Mouse (Mus musculus): ENCODE measurements around the gene Chn1.

The Chn1 gene

DNA sequence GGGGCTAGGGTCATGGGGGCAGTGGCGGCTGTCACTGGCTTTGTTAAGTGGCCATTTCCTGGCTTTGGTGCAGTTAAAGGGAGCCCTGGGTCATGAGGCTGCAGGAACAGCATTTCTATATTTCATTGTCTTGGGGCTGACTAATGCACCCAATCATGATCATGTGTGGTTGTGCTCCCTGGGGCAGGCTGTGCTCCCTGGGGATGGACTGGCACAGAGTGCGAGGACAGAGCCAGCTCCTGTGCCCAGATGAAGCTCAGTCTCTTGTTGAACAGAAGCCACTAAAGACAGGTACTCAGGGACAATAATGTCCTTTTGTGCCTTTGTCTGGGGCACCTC lies 182.1 kb downstream of the Chn1 start:
- in situ Hi-C loops (cut with MboI, MseI) = loop anchor here (25.0 kb wide), 1 partner anchor 1069 kb away; the partner anchor contains the start of genes Evx2 and Hoxd13

DNA sequence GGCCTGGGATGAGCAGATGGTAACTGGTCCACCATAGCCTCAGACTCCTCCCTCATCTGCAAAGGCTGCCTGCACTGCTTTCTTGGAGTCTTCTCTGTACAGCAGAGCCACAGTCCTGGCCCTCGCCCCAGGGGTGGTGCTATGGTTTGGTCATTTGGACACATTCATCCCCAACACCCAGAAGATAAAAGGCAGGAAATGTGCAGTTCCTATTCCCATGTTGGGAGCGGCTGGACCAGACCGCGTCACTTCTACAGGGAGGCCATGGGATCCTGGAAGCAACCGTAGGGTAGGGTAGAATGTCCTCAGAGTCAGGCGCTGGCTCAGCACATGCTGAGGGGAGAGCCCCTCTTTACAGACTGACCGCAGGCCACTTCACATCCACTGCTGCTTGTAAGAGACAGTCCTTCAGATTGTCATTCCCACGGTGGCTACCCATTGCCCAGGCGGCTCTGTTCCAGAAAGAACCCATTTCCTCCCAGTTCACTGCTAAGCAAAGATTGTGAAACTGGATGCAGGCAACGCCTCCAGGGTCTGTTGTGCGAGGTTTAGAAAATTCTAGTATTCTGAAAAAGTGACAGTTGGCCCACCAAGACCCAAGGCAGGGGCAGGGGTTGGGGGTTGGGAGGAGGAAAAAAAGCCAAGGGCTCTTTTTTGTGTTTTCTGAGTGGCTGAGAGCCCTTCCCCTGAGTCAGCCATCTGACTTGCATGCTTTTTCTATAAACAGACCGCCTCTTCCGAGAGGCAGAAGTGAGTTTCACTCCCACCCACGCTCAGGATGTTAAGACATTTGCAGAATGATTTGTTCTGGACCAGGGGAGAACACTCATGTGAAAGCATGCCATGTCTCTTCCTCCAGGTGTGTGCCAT lies 182.7 kb downstream of the Chn1 start:
- in situ Hi-C loops (cut with MboI, MseI) = loop anchor here (25.0 kb wide), 1 partner anchor 1070 kb away; the partner anchor contains the start of genes Evx2 and Hoxd13

DNA sequence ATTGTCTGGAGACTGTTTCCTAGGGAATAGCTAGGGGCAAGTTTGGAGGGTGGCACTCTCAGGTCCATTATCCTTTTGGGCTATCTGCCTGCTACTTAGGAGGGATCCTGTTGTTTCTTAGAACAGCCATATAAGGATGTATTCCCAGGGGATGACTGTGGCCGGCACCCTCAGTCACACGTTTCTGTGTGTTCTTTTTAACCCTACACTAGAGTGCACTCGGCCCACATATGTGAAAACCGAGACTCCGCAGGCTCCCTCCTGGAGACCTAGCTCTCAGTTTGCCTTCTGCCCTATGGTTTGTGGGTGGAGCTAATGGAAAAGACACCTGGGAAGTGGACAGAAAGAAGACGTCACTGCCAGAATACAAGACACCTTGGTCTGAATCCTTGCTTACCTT lies 183.9 kb downstream of the Chn1 start:
- in situ Hi-C loops (cut with MboI, MseI) = loop anchor here (25.0 kb wide), 1 partner anchor 1071 kb away; the partner anchor contains the start of genes Evx2 and Hoxd13

DNA sequence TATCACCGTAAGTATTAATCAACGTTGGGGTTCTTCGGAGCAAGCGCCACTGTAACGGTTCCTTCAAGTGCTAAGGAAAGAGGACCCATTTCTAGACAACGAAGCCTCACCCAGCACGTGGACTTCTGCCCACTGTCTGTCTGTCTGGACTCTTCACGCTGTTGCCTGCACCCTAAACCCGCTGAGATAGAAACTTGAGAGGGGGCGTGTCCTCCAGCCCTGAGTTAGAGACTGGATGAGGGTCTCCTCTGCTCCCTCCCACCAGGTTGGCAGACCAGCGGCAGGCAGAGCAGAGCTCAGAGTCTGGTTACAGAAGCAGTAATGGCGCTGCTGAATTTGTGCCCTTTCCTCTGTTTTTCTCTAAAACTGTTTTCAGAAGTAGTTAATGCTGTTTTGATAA lies 185.0 kb downstream of the Chn1 start:
- in situ Hi-C loops (cut with MboI, MseI) = loop anchor here (25.0 kb wide), 1 partner anchor 1072 kb away; the partner anchor contains the start of genes Evx2 and Hoxd13

DNA sequence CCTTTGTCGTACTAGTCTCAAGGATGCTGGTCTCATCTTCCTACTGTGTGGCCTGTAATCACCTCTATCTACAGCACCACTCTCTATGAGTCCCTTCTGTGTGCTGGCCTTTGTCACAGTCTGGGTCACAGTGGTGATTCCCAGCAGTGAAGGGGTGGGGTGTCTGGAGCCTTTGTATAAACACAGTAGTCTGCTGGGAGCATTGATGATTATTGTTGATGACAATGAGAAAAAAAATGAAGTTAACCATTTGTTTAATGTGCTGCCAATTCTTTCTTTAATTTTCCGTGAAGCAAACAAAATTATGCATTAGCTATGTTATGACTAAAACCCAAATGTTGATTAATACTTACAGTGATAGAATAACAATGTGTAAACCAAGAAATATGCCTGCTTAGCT lies 186.2 kb downstream of the Chn1 start:
- in situ Hi-C loops (cut with MboI, MseI) = loop anchor here (5.0 to 25.0 kb wide), 2 partner anchors 158 to 1073 kb away; partner anchors contain the start of genes Evx2 and Hoxd13

DNA sequence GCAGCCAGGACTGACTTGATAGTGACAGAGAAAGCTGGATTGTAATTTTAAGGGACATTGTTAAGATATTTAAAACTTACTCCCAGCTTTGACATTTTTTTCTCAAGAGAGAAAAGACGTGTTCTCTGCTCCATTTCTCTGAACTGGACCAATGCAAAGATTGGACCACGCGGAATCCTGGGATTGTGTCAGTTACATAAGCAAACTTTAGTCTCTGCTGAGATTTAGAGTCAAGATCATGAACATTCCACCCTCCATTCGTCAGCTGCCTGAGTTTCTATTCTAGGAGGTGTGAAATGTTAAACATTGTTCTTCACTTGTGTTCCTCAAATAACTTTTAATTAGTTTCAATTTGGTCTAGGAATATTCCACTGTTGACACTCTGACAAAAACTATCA lies 188.0 kb downstream of the Chn1 start:
- in situ Hi-C loops (cut with MboI, MseI) = loop anchor here (5.0 to 25.0 kb wide), 2 partner anchors 160 to 1075 kb away; partner anchors contain the start of genes Evx2 and Hoxd13

DNA sequence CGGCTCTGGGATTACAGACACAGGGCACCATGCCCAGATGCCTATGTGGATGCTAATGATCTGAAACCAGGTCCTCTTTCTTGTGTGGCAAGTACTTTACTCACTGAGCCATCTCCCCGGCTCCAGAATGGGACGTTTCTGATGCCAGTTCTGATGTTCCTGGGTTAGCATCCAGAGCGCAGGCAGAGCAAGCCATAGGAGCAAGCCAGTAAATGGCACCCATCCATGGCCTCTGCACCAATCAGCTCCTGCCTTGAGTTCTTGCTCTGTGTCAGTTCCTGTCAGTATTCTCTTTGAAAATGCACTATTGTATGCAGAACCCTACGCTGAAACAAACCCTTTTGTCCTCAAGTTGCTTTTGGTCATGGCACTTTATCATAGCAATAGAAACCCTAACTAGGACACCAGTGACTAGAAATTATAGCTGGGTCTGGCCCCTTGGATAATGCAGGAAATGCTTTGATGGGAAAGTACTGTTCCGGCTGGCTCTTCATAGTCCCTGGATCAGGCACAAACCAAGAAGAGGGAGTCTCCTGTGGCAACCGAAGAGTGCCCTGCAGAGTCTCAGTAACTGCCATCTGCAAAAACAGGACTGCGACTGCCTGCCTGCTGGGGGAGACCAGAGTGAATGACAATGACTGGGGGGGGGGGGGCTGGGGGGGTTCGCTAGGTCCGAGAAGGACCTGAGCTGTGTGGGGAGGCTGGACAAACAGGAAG lies 188.6 kb downstream of the Chn1 start:
- in situ Hi-C loops (cut with MboI, MseI) = loop anchor here (5.0 to 25.0 kb wide), 2 partner anchors 161 to 1076 kb away; partner anchors contain the start of genes Evx2 and Hoxd13

DNA sequence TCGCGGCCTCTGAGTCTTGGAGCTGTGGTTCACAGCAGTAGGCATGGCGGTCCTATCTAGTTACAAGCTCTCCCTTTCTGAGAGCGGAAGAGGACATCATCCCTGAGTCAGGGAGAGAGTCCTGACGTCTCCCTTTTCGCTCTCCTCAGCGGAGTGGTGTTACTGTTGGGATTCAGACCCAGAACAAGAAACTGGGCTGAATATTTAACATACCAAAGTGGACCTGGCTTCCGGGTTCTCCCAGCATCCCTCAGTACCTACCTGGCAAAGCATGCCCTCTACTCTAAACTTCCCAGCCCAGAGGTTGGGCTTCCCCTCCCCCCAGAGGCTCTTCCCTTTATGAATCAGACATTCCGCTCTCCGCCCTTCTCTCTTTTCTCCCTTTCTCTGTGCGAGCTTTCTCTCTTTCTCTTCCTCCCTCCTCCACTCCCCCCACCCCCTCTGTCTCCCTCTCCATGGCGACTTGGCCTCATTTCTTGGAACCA lies 189.8 kb downstream of the Chn1 start:
- in situ Hi-C loops (cut with MboI, MseI) = loop anchor here (5.0 to 25.0 kb wide), 2 partner anchors 162 to 1077 kb away; partner anchors contain the start of genes Evx2 and Hoxd13

DNA sequence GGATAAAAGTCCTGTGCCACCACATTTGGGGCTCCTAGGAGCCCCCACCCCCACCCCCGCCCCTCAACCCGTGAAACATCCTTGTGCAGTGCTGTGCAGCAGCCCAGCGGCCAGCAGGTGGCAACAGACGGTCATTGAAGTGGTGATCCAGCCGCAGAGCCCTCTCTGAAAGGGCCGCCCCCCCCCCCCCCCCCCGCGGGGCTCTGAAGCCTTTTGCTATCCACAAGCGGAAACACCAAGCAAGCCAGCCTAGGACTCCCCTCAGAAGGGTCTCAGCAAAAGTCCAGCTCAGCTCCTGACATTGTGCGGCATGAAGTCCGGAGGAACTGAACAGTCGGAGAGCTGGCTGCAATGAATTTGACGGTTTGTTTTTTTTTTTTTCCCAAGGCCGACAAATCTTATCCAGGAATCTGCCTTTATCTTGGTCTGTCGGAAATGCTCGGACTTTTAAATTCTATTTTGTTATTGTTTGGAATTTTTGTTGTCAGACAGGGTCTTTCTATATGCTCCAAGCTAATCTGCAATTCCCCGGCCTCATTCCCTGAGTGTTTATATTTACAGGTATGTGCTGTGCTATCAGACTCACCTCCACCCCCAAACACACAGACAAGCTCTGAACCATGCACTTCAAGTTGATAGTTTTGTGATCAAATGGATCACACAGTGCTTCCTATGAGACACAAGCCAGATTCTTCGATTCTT lies 190.3 kb downstream of the Chn1 start:
- in situ Hi-C loops (cut with MboI, MseI) = loop anchor here (5.0 to 25.0 kb wide), 2 partner anchors 163 to 1078 kb away; partner anchors contain the start of genes Evx2 and Hoxd13

DNA sequence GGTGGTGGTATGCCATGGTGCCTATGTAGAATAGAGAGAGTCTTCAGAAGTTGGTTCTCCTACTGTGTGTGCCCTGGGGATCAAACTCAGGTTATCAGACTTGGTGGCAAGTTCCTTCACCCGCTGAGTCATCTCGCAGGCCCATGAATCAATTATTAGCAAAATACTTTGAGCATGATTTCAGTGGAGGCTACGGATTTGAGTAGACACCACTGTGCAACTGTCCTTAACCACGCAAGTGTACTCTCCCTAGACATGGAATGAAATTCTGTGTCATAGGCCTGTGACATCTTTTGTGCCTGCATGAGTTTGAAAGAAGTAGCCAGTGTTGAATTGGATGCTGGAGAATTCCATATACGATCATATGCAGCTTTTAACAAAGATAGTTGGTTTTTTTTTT lies 194.4 kb downstream of the Chn1 start:
- in situ Hi-C loops (cut with MboI, MseI) = loop anchor here (25.0 kb wide), 1 partner anchor 1082 kb away; the partner anchor contains the start of genes Evx2 and Hoxd13

DNA sequence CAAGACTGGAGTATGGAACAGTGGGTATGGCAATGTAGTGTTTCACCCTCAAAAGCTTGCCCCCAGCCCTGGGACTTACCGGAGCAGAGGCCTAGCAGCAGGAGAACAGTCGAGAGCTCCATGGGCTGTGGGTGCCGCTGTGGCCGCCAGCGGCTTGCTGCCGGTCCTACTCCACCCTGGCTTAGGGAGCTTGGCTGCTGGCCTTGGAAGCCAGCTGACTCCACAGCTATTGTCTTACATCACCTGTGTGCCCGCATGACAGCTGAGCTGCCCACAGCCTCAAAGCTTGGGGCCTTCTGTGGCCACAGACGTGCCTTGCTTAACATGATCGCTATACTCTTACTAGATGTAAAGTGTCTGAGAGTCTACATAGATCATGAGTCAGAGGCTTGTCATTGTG lies 195.0 kb downstream of the Chn1 start, which contains the start of gene Chrna1:
Chrna1 (minus strand) TSS at position 173 of the 400 bp plus-strand sequence.
- in situ Hi-C loops (cut with MboI, MseI) = loop anchor here (25.0 kb wide), 1 partner anchor 1082 kb away; the partner anchor contains the start of genes Evx2 and Hoxd13

DNA sequence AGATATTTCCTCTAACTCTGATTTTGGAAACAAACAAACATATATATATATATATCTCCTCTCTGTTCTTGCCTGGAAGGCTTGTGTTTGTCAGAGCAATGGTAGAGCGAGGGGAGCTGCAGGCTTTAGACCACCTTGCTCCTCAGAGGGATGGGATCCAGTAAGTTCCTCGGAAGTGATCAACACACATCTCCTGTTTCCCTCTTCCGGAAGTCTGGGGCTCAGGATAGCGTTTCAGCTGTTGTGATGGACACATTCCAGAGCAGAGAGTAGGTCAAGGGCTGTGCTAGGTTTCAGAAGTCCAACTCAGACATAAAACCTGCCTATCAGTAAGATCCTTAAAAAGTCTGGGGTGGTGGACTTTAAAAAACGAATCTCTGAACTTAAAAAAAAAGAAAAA lies 196.0 kb downstream of the Chn1 start:
- in situ Hi-C loops (cut with MboI, MseI) = loop anchor here (25.0 kb wide), 1 partner anchor 1083 kb away; the partner anchor contains the start of genes Evx2 and Hoxd13

DNA sequence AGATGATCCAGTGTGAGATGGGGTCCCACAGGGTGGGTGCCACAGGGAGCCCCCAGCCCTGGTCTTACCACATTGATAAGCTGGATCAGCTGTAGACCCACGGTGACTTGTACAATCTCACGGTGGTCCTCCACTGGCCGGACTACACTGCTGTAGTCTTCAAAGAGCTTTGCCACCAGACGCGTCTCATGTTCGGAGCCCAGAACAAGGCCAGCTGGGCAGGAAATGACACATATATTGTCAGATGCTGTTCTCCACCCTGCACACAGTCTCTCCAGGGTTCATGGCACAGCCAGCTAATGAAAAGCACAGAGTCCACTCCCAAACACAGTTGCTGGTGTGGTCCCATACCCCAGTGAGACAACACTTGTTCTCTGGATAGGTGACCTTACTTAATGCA lies 200.7 kb downstream of the Chn1 start:
- in situ Hi-C loops (cut with MboI, MseI) = loop anchor here (25.0 kb wide), 1 partner anchor 313 kb away; the partner anchor contains the start of gene Atf2

DNA sequence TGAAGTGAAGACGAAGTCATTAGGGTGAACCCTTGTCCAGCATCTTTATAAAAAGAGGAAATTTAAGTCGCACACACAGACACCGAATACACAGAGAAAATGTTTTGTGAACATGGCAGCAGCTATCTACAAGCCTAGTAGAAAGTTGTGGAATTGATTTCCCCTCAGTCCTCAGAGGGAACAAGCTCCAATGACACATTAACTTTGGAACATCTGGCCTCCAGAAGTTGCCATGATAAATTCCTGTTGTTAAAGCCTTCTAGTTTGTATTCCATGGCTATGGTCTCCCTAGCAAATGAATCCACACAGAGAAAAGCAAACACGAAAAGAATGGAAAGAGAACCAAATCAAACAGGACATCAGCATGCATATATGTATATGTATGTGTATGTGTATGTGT lies 201.6 kb downstream of the Chn1 start:
- in situ Hi-C loops (cut with MboI, MseI) = loop anchor here (25.0 kb wide), 1 partner anchor 314 kb away; the partner anchor contains the start of gene Atf2

DNA sequence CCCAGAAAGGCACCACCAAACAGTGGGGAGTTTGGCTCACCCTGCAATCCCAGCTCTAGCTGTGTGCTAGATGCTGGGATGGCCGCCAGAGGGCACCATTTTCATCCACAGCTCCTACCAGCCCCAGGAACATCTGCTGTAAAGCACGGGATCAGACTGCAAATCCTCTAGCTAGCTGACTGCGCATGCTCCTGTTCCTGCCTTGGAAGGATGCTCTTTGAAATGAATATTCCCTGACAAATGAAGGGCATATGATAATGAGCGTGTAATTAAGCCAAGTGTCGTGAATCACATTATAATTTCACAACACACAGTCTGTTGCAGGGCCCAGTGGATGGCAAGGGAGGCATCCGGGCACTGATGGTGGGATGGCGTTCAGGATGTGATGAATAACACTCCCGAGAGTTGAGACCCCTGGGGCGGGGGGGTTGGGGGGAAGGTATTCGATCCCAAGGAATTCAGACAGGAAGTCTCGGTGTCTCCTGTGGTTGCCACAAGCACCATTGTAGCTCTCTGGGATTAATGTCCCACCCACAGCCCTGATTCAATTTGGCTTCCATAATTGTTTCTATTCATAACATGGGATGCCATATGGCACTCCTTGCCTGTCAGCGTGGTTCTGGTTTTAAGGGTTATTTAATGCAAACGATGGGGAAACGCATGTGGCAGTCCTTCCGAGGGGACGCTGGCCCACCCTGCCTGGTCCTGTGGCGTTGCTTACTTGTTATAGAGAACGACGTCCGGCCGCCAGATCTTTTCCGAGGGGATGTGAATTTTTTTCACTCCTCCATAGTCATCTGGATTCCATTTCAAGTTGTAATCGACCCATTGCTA lies 202.4 kb downstream of the Chn1 start:
- in situ Hi-C loops (cut with MboI, MseI) = loop anchor here (25.0 kb wide), 1 partner anchor 315 kb away; the partner anchor contains the start of gene Atf2

DNA sequence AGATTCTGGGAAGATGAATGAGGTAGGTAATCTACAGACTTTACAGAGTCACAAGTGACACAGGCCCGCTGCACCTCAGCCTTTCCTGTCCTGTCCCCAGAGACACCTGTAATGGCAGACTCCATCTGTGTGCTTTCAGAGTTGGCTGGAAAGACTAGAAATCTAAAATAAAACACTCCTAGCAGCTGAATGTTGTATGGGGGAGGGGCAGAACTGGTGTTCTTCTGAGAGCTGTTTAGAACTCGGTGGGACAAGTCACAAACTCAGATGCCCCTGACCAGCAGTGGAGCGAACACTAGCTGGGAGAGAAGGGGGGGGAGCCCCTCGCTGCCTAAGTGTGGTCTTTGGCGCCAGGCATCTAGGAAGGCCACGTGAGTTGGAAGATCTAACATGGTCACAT lies 203.2 kb downstream of the Chn1 start:
- in situ Hi-C loops (cut with MboI, MseI) = loop anchor here (25.0 kb wide), 1 partner anchor 315 kb away; the partner anchor contains the start of gene Atf2

DNA sequence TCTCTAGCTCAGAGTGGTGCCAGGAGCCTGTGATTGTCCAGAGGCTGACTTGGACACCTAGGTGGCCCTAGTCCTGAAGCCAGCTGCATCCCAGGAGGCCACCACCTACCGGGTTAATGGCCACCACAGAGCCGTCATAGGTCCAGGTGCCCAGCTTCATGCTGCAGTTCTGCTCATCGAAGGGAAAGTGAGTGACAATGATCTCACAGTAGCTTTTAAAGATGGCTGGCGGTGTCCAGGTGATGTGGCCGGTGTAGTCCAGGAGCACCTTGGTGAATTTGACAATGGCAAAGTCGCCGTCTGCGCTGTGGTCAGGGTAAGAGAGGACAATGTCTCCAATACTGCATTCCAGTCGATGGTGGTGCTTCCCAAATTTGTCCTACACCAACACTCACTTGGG lies 203.8 kb downstream of the Chn1 start:
- in situ Hi-C loops (cut with MboI, MseI) = loop anchor here (25.0 kb wide), 1 partner anchor 316 kb away; the partner anchor contains the start of gene Atf2

DNA sequence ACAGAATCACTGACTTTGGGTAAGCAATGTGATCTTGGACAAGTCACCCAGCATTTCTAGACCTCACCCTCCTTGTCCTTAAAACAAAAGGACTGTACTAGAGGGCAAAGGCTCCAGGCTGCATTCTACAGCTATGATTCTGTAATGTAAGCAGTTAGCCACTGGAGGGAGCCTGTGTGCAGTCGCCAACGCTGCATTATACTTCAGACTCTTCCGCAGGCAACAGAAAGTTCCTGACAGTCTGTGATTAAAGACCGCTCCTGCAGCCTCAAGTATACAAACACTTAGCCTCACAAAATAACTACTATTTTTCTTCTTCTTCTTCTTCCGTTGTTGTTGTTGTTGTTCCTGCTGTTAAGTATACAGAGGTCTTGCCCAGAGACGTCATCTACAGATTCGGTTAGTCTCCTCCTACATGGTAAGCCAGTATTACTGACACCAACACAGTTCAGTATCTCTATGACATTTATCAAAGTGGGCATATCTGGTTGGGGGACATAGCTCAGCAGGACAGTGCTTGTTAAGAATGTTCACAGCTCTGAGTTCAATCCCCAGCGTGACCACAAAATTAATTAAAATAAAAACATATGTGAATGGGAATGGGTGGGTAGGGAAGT lies 208.0 kb downstream of the Chn1 start:
- in situ Hi-C loops (cut with MboI, MseI) = loop anchor here (25.0 kb wide), 1 partner anchor 320 kb away; the partner anchor contains the start of gene Atf2

DNA sequence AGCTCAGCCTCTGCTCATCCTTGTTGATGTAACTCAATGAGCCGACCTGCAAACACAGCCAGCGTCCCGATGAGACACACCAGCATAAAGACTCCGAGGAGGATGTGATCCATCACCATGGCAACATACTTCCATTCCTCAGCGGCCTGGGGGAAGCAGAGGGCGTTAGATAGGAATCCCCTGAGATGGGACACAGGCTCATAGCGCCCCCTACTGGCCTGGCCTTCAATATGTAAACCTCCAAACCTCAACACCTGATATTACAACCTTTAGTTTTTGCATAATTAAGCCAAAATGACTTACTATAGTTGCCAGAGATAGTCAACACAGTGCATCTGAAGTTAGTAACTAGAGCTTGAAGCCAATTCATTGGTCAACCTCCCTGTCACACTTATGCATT lies 209.0 kb downstream of the Chn1 start:
- in situ Hi-C loops (cut with MboI, MseI) = loop anchor here (25.0 kb wide), 1 partner anchor 321 kb away; the partner anchor contains the start of gene Atf2
